Mouse (Mus musculus) hindbrain, embryonic 15.5 days (tissue): Measurements from ENCODE around the gene Nsfl1c. TPM values are rescaled to one million over a fixed set of nuclear protein-coding genes. Genes with fewer than 3 reads are reported as not detected.

Experiments used
- polyA plus RNA-seq: library from polyadenylated mRNA; unstranded; fragments of >200 nt; fragmentation: Nextera tagmentation; extraction: Ambion mirVana; gene quantifications from 2 replicates; pipeline ENCODE4 v1.2.1, GENCODE M21; 2015

The Nsfl1c gene
- polyA plus RNA-seq, 1 experiment from 2014 or later, result 283 TPM

Other genes with a start within 250 kb of the Nsfl1c start
- gene 4921509C19Rik, start 18.0 kb upstream of the Nsfl1c start, polyA plus RNA-seq, result not detected in 2 replicates
- 622 and 646 TPM in 2 replicates for gene Fkbp1a, start 48.3 kb downstream of the Nsfl1c start, polyA plus RNA-seq
- 0.71 and 0.73 TPM in 2 replicates for gene Sdcbp2, start 78.4 kb downstream of the Nsfl1c start, polyA plus RNA-seq
- 24.1 and 27.7 TPM in 2 replicates for gene Snph, start 138.4 kb downstream of the Nsfl1c start, polyA plus RNA-seq
- 0.18 and 0.21 TPM in 2 replicates for gene Rad21l, start 174.4 kb downstream of the Nsfl1c start, polyA plus RNA-seq
- gene Tmem74b, start 207.8 kb downstream of the Nsfl1c start, polyA plus RNA-seq, result 30.7 and 30.9 TPM in 2 replicates